Mouse (Mus musculus): Measurements from ENCODE around the gene Mmp14. TPM values are rescaled to one million over a fixed set of nuclear protein-coding genes. Genes with fewer than 3 reads are reported as not detected.

Gene Mmp14
- 618 and 779 TPM in 2 replicates for polyA plus RNA-seq (2011; ENCODE audit: insufficient read length, low read depth, missing spikeins)

DNA sequence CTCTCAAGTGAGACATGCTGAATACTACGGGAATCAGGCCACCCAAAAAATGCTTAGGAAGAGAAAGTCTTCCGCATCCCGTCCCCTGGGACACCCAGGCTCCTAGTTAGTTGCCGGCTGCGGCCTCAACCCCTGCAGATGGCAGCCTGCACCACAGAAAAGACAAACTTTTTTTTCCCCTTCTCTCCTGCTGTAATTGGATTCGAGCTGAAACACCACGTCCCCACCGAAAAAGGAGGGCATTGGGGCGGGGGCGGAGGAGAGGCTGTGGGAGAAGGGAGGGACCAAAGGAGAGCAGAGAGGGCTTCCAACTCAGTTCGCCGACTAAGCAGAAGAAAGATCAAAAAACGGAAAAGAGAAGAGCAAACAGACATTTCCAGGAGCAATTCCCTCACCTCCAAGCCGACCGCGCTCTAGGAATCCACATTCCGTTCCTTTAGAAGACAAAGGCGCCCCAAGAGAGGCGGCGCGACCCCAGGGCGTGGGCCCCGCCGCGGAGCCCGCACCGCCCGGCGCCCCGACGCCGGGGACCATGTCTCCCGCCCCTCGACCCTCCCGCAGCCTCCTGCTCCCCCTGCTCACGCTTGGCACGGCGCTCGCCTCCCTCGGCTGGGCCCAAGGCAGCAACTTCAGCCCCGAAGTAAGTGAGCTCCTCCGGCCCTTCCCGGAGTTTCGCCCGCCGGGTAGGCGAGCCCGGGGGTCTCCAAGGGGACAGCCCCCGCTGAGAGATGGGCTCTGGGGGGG lies at the start of gene Mmp14:
Gene Mmp14, plus strand, starts transcription at position 279 of the 744 bp plus-strand sequence.
- TF ChIP-seq CTCF (IDR thresholded peaks at IDR 0.05; ENCODE audit: borderline replicate concordance, insufficient read depth, low read length) (no peak), POLR2A (IDR thresholded peaks at IDR 0.05; ENCODE audit: low read depth, low read length) (peak; percentile 83)
- Histone ChIP-seq H3K4me1 (ENCODE audit: control insufficient read depth, insufficient read depth, low read length) (peaks cover 33% of the 10 kb centered on the region), H3K27ac (ENCODE audit: insufficient read depth, low read length) (peak within 1 kb of the TSS; percentile 97), H3K4me3 (ENCODE audit: insufficient read depth, low read length) (peak within 1 kb of the TSS; percentile 68)

- TF ChIP-seq CTCF (IDR thresholded peaks at IDR 0.05; ENCODE audit: borderline replicate concordance, insufficient read depth, low read length) (no peak), POLR2A (IDR thresholded peaks at IDR 0.05; ENCODE audit: low read depth, low read length) (no peak)
- Histone ChIP-seq H3K27ac (ENCODE audit: insufficient read depth, low read length) (no peak overlapping the region), H3K4me3 (ENCODE audit: insufficient read depth, low read length) (no peak overlapping the region), H3K4me1 (ENCODE audit: control insufficient read depth, insufficient read depth, low read length) (no peaks in the 10 kb centered on the region)
Measured at GRCm38 (mm10) chr14:54381816-54382215, 49.6 kb upstream of the Mmp14 start.

- Histone ChIP-seq H3K4me1 (ENCODE audit: control insufficient read depth, insufficient read depth, low read length) (no peaks in the 10 kb centered on the region), H3K27ac (ENCODE audit: insufficient read depth, low read length) (no peak overlapping the region), H3K4me3 (ENCODE audit: insufficient read depth, low read length) (no peak overlapping the region)
- TF ChIP-seq CTCF (IDR thresholded peaks at IDR 0.05; ENCODE audit: borderline replicate concordance, insufficient read depth, low read length) (no peak), POLR2A (IDR thresholded peaks at IDR 0.05; ENCODE audit: low read depth, low read length) (no peak)
Measured at GRCm38 (mm10) chr14:54382641-54383040, 48.8 kb upstream of the Mmp14 start.

DNA sequence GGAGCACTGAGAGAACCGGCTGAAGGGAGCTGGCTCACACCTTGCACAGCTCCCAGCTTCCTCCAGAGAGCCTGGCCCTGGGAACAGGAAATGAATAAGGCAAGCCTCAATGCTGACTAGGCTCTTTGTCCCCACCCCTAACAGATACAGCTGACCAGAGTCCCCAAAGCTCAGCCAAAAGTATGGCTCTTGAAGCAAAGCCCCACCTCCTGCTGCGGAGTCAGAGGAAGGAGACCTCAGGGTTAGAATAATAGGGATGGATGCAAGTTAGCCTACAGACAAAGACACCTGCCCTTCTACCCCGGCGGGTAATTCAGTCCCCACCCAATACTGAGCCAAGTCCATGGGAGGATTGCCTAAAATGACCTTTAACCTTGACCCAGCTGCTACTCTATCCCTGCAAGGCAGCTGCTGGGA lies 48.0 kb upstream of the Mmp14 start:
- TF ChIP-seq CTCF (IDR thresholded peaks at IDR 0.05; ENCODE audit: borderline replicate concordance, insufficient read depth, low read length): no peak
- Histone ChIP-seq H3K27ac (ENCODE audit: insufficient read depth, low read length) (no peak overlapping the region), H3K4me1 (ENCODE audit: control insufficient read depth, insufficient read depth, low read length) (no peaks in the 10 kb centered on the region), H3K4me3 (ENCODE audit: insufficient read depth, low read length) (no peak overlapping the region)

DNA sequence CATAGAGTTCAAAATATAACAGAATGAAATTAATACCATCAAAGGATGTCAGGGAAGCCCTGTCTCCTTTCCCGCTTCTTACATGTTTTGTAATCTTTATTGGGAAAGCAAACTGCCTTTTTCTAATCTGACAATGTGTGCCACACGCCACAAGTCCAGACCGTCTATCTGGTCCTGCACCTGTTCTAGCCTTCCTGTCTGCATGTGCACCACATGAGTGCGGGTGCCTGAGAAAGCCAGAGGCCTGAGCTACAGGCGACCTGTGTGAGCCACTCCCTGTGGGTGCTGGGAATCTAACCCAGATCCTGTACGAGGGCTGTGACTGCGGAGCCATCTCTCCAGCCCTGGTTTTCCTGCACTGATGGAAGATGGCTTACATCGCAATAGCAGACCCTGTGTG lies 47.0 kb upstream of the Mmp14 start:
- TF ChIP-seq CTCF (IDR thresholded peaks at IDR 0.05; ENCODE audit: borderline replicate concordance, insufficient read depth, low read length) (no peak), POLR2A (IDR thresholded peaks at IDR 0.05; ENCODE audit: low read depth, low read length) (no peak)
- H3K4me3 ChIP-seq (ENCODE audit: insufficient read depth, low read length): no peak overlapping the region
- no peak overlapping the region for H3K27ac ChIP-seq (ENCODE audit: insufficient read depth, low read length)
- H3K4me1 ChIP-seq (ENCODE audit: control insufficient read depth, insufficient read depth, low read length): no peaks in the 10 kb centered on the region

- TF ChIP-seq POLR2A (IDR thresholded peaks at IDR 0.05; ENCODE audit: low read depth, low read length) (no peak), CTCF (IDR thresholded peaks at IDR 0.05; ENCODE audit: borderline replicate concordance, insufficient read depth, low read length) (no peak)
- H3K27ac ChIP-seq (ENCODE audit: insufficient read depth, low read length): no peak overlapping the region
- H3K4me3 ChIP-seq (ENCODE audit: insufficient read depth, low read length): no peak overlapping the region
- no peaks in the 10 kb centered on the region for H3K4me1 ChIP-seq (ENCODE audit: control insufficient read depth, insufficient read depth, low read length)
Measured at GRCm38 (mm10) chr14:54385968-54386618, 45.3 kb upstream of the Mmp14 start.

DNA sequence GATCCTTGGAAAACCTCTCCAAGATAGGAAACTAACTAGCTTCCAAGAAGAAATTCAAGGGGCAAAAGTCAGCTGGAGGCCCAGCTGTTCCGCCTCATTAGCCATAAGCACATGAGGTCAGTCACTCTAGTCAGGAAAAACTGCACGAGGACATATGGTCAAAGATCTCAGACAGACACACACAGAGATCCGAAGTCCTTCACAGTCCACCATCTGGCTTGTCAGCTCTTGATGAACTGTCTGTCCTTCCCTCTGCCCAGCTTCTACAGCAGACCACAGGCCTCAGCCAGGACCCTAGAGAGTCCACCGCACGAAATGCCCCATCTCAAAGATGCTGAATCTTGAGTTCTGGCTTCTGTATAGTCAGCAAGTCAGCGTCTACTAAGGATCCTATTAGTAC lies 43.9 kb upstream of the Mmp14 start:
- no peak overlapping the region for H3K27ac ChIP-seq (ENCODE audit: insufficient read depth, low read length)

DNA sequence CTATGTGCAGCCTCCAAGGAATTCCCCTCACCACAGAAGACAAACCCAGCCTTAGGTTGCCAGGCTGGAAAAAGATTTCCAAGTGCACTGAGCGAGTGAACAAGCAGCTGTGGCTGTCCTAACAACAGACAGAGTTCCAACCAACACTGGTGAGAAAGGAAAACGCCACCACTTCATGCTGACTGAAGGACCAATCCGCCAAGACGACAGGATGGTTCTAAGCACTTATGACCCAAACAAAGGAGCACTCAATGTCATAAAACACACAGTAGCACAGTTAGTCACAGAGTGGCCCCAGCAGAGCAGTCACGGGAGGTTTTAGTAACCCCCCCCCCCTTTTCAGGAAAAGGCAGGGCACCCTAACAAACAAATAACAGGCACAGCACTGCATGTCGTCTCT lies 40.6 kb upstream of the Mmp14 start:
- TF ChIP-seq POLR2A (IDR thresholded peaks at IDR 0.05; ENCODE audit: low read depth, low read length) (no peak), CTCF (IDR thresholded peaks at IDR 0.05; ENCODE audit: borderline replicate concordance, insufficient read depth, low read length) (no peak)
- Histone ChIP-seq H3K4me1 (ENCODE audit: control insufficient read depth, insufficient read depth, low read length) (0 out of 2 replicates have a peak, but pooled peaks cover 3% of the 10 kb centered on the region), H3K27ac (ENCODE audit: insufficient read depth, low read length) (no peak overlapping the region), H3K4me3 (ENCODE audit: insufficient read depth, low read length) (no peak overlapping the region)

More for the DNA sequence above, 43.9 kb upstream of the Mmp14 start:
- no peaks in the 10 kb centered on the region for H3K4me1 ChIP-seq (ENCODE audit: control insufficient read depth, insufficient read depth, low read length)
- no peak overlapping the region for H3K4me3 ChIP-seq (ENCODE audit: insufficient read depth, low read length)
- no peak for TF ChIP-seq CTCF (IDR thresholded peaks at IDR 0.05; ENCODE audit: borderline replicate concordance, insufficient read depth, low read length)
- TF ChIP-seq POLR2A (IDR thresholded peaks at IDR 0.05; ENCODE audit: low read depth, low read length): no peak

DNA sequence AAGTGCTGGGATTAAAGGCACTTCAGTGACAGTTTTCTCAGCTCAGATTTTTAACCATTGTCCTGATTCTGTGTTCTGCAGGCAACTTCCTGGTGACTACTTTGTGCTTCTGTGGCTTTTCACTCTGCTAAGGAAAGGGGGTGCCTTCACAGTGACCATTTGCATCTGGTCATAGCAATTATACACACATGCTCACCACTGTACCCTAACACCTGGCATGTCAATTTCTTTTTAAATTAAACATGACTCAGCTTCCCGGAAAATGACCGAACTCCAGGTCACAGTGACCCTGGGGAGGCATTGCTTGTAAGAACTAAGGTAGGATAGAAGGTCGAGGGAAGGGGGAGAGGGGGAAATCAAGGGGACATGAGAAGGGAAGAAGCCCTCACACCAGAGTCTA lies 37.6 kb upstream of the Mmp14 start:
- Histone ChIP-seq H3K27ac (ENCODE audit: insufficient read depth, low read length) (no peak overlapping the region), H3K4me1 (ENCODE audit: control insufficient read depth, insufficient read depth, low read length) (peaks cover 4% of the 10 kb centered on the region), H3K4me3 (ENCODE audit: insufficient read depth, low read length) (no peak overlapping the region)
- TF ChIP-seq CTCF (IDR thresholded peaks at IDR 0.05; ENCODE audit: borderline replicate concordance, insufficient read depth, low read length): no peak
- no peak for TF ChIP-seq POLR2A (IDR thresholded peaks at IDR 0.05; ENCODE audit: low read depth, low read length)

DNA sequence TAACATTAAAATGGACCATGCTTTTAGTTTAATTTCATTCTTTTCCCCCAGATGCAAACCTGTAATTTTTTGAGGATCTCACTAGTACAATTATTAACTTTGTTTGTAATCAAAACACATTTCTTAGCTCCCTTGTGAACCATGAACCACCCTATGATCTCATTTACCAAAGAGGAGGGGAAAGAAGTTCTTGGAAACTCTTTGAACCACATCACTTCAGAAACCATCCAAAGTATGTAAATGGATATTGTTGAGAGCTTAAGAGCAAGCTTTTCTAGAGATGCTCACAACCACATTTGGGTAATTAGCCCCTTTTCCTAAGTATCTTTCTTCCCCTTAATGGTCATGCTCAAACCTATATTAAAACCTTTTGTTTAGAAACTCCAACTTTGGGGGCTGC lies 37.1 kb upstream of the Mmp14 start:
- H3K27ac ChIP-seq (ENCODE audit: insufficient read depth, low read length): no peak overlapping the region
- no peak overlapping the region for H3K4me3 ChIP-seq (ENCODE audit: insufficient read depth, low read length)
- TF ChIP-seq POLR2A (IDR thresholded peaks at IDR 0.05; ENCODE audit: low read depth, low read length) (no peak), CTCF (IDR thresholded peaks at IDR 0.05; ENCODE audit: borderline replicate concordance, insufficient read depth, low read length) (no peak)
- peaks cover 7% of the 10 kb centered on the region for H3K4me1 ChIP-seq (ENCODE audit: control insufficient read depth, insufficient read depth, low read length)
